Mouse (Mus musculus) T-helper 2 cell (primary cell): ENCODE measurements around the gene Hist1h3a.
"Not testable (repeated sequence)": the region's sequence is repeated elsewhere in the genome, so short reads cannot be mapped to it uniquely, and the experiment has no call there.

Experiments used
- in situ Hi-C: fragments of 300-600 bp; cut with MboI, MseI; formaldehyde crosslinking; loops from one replicate; pipeline ENCODE4 v1.15.1; 2025; ENCODE audit warnings: high pct_unique_total_duplicates

Hist1h3a gene

DNA sequence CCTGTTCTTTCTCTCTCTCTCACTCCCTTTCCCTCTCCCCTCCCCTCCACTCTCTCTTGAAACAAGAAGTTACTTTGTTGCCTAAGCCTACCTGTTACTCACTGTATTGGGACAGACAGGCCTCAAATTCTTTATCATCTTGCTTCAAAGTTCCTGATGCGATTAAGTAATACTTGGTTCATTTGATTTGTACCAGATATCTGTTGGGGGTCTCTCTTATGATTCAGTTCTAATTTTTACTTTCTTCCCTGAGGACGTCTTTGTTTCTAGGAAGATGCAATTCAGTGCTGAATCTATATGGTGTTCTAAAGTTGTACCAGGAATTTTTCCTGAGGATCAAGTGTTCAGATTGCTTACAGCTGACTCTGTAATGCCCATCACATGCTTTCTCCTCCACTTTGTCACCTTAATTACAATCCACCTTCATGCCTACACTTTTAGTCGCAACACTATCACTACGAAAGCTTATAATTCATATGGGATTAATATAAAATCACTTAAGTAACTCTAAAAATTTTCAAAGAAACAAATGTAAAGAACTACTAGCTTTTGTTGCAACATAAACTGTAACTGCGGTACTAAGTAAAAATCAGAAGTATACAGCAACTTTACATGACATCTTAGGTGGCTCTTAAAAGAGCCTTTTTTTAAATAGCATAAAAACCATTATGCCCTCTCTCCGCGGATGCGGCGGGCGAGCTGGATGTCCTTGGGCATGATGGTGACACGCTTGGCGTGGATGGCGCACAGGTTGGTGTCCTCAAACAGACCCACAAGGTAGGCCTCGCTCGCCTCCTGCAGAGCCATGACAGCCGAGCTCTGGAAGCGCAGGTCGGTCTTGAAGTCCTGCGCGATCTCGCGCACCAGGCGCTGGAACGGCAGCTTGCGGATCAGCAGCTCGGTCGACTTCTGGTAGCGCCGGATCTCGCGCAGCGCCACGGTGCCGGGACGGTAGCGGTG is 17.5 kb downstream of the Hist1h3a start:
- in situ Hi-C loops, result no loop called here

DNA sequence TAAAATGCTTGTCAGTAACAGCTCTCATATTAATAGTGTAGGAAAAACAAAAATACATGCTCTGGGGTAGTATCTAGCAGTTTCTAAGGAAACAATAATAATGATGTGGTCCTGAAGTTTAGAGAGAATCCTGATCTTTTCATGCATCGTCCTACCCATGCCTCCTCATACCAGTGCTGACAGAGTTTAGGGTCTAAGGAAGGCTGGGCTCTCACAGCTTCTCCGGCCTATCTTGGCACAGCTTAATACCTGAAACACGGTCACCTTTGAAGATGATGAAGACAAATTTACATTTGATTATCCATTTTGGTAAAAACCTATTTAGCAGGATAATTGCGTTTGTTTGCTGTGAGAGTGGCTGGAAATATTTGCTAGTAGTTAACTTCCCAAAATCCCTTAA is 18.2 kb downstream of the Hist1h3a start:
- in situ Hi-C loops, result no loop called here

DNA sequence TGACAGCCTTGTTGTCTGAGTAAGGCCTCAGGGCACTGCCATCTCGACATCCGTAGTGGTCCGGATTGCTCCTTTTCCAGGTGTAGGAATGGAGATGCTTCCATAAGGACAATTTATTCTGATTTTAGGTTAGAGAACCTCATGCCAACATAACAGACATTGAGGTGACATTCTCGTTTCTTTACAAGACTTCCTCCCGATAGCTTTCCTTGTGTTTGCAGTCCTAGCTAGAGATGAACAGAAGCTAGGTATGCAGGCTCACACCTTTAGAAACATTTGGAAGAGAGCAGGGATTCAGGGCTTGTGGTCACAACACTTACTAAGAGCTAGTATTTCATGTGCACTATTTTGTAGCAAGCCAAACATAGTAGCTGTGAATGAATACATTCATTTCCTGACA is 19.0 kb downstream of the Hist1h3a start:
- in situ Hi-C loops, result no loop called here

DNA sequence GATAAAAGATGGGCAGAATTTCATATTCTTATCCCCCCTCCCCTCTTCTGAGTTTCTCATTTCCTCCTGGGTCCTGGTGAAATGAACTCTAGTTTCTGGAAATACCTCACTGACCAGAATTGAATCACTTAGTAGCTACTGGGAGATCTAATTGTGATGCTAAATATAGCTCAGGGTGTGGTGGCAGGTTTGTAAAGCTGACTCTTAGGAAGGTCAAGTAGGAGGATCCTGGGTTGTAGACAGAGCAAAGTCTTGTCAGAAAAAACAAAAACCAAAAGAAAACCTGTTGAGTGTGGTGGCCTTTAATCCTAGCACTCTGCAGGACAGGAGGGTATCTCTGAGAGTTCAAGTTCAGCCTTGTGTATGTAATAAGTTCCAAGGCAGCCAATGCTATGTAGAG is 20.2 kb downstream of the Hist1h3a start:
- in situ Hi-C loops, result no loop called here

DNA sequence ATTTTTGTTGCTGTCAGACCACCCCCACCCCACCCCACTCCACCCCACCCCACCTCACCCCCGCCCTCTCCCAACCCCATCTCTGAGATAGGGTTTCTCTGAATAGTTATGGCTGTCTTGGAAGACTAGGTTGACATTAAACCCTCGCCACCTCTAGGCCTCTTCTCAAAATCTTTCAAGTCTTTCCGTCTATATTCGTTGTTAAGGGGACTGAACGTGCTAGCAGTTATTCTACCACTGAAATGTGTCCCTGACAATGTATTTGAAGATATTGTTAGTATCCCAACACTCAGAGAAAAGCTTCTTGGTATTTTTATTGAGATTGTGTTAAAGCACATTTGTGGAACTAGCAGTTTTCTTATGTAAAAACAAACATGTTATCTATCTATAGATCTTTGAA is 21.3 kb downstream of the Hist1h3a start:
- in situ Hi-C loops, result no loop called here

DNA sequence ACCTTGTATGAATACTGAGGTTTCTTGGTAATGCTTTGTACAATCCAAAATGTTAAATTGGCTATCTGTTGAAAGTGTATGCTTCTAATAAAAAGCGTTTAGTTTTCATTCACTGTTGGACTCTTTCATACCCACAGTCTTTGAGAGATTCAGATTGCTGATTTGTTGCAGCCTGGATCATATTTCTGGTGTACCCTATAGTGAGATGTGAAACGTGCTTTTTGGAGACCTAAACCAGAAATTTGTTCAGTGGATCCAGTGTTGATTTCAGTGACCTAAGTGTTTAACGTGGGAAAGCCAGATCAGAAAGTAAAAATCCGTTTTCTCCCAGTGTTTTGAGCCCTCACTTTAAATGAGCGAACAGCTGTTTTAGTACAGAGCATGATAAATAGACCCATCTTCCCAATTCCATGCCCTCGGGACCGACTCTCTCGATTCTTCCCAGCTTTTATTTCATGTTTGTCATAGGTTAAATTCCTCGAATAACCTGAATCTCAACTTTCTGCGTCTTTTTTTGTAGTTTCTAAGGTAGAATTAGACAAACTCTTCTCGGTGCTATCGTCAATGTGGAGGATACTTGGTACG is 21.8 kb downstream of the Hist1h3a start:
- in situ Hi-C loops, result no loop called here

DNA sequence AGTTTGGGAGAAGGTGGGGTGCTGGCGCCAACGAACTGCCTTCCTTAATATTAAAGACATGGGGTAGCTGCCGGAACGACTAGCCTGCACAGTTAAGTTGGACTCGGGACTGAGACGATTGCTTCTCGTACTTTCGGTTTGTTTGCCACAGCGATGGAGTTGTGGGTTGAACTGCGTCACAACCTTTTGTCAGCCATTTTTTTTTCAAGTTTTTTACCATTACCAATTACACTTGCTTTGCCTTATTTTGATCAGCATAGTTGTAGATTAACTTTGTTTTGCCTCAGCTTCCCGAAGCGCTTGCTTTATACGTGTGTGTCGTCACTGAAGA is 22.3 kb downstream of the Hist1h3a start:
- in situ Hi-C loops, result no loop called here

DNA sequence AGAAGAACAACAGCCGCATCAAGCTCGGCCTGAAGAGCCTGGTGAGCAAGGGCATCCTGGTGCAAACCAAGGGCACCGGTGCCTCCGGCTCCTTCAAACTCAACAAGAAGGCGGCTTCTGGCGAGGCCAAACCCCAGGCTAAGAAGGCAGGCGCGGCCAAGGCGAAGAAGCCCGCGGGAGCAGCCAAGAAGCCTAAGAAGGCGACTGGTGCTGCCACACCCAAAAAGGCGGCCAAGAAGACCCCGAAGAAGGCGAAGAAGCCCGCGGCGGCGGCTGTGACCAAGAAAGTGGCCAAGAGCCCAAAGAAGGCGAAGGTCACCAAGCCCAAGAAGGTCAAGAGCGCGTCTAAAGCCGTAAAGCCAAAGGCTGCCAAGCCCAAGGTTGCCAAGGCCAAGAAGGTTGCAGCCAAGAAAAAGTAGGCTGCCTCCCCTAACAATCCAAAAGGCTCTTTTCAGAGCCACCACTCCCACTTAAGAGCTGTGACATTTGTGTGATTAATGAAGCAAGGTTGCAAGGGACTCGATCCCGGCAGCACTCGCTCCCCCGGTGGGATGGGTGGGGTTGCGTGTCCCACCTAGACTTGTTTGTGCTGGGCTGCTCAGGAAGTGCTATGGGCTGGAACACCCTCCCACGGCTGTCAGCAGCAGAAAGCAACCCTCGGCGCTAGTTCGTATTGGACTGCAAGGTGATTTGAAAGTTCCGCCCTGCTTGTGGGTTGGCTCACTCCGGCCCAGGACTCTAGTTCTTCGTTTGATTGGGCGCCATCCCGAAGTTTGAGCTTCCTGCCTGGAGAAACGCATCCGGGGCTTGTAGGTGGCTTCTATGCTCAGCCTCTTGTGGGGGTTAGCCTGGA is 22.9 kb downstream of the Hist1h3a start:
- in situ Hi-C loops, result no loop called here

DNA sequence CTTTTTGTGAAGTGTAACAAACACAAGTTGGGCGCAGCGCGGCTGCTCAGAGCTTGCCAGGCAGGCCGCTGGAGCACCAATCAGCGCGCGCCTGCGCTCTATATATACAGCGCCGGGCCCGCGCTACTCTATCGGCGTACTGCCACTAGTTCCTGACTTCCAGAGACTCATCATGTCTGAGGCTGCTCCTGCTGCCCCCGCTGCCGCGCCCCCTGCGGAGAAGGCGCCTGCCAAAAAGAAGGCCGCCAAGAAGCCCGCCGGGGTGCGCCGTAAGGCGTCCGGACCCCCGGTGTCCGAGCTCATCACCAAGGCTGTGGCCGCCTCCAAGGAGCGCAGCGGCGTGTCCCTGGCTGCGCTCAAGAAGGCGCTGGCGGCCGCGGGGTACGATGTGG is 23.5 kb downstream of the Hist1h3a start, which contains the start of gene Hist1h1c:
Gene Hist1h1c (plus strand): TSS at position 132 of the 392 bp plus-strand sequence.
- in situ Hi-C loops, result no loop called here

DNA sequence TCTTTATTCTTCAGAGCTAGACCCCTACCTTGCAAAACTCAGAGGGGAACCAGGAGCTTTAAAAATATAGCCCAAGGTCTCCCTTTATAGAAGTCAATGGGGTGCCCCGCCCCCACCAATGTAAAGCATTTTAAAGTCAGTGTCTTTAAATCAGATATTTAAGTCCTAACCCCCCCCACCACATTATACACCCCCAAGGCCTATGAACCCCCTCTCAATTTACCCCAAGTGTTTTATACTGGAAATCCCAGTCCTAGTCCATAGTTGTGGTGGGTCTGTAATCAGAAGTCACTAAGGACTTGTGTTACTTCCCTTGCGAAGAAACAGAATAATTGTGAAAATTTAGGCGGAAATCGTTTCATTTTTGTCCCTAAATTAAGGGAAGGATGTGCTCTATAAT is 24.1 kb downstream of the Hist1h3a start:
- in situ Hi-C loops, result no loop called here

DNA sequence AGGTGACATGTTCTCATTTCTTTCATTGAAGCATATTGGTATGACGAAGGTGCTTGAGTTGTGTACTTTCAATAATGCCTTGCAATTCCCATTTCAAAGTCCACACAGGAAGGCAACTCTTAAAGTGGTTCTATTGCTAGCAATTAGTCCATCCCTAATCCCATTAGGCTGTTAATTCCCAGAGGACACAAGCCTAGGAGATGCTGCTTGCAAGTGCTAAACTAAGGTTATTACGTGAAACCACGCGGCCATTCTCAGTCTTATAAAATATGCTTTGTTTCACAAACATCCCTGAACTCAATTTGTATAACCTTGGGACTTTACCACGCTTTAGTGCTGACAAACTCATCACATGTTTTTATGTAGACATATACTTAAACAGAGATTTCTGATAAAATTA is 25.1 kb downstream of the Hist1h3a start:
- in situ Hi-C loops, result no loop called here

DNA sequence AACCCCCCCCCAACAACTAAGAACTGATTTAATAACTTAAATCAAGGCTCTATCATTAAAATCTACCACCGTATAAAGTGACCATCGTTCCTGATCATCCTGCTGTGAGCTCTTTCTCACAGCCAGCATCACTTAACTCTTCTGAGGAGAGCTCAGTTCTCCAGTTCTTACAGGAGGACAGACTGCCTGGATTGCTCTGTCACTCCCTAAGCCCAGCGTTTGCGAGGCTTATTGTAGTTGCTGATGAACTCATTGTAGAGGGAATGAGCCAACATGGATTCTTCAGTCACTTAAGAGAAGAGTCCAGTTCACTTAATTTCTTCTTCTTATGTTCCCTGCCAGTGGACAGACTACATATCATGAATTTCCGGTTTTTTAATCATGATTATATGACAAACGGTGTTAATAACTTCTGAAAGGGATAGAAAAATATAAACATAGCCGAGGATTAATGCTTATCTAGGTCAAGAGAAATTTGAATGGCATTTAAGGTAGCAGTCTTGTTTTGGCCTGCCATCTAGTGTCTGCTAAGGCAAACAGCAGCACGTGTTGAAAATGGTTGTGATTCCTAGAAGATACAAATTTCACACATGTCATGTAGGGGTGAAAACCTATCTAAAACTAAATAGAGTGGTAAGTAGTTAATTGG is 29.9 kb downstream of the Hist1h3a start:
- in situ Hi-C loops, result loop anchor here (5.0 kb wide), 1 partner anchor 35 kb away; the partner anchor contains the start of genes Hist1h1t and Hist1h4c

DNA sequence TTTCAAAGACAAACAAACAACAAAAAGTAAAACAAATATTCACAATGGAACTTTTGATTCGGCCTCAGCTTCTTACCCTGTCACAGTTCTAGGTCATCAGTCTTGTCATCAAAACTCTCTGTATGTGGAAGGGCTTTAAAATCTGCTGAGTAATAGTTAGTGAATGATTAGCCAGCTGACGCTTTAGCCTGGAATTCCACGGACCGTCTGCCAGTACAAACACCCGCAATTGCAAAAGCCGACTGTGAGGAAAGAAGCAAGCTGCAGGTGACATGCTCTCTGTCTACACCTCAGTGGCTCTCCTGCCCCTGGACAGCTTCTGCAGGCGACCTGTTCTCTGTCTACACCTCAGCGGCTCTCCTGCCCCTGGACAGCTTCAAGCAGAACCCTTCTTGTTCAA is 31.7 kb downstream of the Hist1h3a start:
- in situ Hi-C loops, result loop anchor here (5.0 kb wide), 1 partner anchor 33 kb away; the partner anchor contains the start of genes Hist1h1t and Hist1h4c

DNA sequence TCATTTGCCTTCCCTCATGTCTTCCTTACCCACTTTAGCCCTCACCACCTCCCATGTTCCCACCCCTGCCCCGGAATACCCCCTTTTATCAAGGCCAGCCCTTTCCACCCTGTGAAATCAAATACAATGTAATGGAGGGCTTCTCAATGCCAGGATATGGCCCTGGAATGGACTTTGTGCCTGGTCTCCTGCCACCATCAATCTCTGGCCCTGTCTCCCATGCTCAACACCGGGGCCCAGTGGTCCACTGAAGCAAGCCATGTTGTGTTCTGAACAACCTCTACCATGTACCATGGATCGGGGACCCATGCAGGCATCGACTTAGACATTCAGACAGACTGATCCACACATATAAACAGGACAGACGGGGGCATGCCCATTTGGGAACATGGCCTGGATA is 32.5 kb downstream of the Hist1h3a start:
- in situ Hi-C loops, result loop anchor here (5.0 kb wide), 1 partner anchor 32 kb away; the partner anchor contains the start of genes Hist1h1t and Hist1h4c

DNA sequence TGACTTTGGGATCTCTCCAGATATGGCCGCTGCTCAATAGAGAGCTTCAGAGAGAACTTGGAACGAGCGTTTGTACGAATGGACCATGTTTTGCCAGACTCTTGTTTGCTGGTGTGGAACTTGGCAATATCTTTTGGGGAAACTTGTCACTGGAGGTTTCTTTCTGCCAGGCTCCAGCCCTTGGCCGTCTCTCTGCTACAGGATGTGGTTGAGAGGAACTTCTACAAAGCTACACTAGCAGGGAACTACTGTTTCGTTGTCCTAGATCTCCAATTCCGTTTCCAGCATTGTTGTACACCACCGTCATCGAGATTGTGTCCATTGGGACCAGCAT is 33.0 kb downstream of the Hist1h3a start:
- in situ Hi-C loops, result no loop called here

DNA sequence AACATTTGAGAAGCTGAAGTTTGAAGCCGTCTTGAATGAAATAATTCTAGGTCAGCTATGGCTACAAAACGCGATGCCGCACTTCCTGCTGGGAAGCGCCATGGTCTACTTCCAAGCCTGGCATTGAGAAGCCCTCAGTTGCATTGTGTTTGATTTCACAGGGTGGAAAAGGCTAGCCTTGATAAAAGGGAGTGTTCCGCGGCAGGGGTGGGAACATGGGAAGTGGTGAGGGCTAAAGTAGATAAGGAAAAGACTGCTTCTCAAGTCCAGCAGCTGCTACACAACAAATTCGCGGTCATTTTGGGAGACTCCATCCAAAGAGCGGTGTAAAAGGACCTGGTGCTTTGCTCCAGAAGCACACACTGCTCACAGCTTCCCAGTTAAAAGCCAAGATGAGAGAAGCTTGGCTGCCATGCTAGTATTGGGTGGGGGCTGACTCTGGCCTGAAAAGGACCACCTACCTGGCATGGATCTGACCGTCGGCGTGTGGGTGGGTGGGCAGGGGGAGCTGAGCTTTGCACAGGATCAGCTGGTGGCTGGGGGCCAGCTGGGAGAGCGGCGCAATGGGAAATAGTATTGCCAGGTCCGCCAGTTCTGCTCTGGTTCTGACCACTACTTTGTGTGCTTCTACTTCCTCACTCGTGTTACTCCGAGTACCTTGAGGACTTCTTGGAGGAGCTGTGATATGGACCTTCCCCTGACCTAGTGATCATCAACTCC is 33.6 kb downstream of the Hist1h3a start:
- in situ Hi-C loops, result no loop called here

DNA sequence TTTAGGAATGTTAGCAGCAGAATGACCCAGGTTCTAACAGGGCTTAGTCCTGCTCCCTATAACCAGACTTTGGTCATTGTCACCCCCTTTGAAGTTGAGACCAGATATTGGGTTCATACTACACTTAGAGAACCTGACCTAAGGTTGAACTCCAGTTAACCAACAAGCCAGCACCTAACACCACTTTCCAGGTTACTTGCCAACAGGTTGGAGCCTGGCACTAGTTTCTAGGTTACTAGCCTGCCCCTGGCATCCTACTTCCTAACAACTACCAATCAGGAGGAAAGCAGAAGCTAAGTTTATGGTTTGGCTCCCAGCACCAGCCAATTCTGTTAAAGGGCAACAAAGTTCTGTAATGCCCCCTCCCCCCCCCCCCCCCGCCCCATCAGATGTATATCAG is 37.0 kb downstream of the Hist1h3a start:
- in situ Hi-C loops, result no loop called here

DNA sequence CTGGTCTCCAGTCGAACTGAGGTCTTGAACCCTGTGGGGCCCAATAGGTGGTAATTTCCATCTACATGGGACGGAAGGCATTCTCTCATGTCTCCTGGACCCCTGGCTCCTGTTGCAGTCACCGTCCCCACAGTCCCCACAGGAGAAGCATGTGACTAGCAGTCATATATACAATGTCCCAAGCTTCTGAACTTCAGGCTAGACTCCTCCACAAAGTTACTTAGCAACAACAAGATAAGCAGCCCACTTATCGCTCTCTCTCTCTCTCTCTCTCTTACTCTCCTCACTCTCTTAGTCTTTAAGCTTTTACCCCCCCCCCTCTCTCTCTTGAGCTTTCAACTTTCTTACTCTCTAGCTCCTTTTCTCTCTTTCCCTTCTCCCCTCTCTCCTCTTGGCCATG is 37.9 kb downstream of the Hist1h3a start:
- in situ Hi-C loops, result no loop called here

DNA sequence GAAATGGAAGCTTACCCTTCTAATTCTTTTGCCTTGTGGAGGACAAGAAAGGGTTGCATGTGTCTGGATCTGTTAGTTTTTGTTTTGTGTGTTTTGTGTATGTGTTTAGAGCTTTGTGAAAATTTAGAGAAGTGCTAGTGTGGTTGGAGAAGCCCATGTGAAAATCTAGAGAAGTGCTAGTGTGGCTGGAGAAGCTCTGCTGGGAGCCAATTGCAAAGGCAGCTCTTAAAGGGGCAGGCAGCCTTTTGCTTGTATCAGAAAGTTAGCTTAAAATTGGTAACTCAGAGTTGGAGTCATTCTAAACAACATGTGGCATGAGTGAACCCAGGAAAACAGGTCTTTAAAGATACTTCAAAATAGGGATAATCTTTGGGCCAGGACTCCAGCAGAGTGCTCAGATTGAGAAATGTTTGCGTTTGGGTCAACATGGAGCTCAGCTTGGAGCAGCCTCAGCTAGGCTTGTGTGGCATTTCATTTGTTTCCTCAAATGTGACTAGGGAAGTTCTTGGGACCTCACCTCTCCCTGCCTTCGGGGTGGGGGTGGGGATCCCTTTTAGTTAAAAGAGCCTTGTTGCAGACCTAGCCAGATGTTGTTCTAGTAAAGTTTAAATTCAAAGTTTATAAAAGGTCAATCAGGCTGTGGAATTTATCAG is 44.5 kb downstream of the Hist1h3a start:
- in situ Hi-C loops, result not testable (repeated sequence)

DNA sequence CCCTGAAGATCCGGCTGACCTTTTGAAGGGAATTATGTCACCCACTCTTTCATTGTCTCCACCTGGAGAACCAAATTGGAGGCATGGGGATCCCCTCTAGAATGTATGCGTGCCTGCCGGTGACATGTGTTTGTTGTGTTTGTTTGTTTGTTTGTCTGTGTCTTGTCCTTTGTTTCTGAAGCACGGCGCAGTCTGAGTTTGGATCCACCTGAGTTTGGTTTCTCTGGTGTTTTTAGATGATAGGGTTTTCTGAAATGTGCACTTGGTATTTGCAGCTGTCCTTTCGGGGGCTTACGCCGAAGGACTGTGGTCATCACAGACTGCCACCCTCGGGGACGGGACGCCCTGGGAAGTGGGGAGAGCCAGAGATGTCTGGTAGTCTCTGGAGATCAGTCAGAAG is 45.0 kb downstream of the Hist1h3a start:
- in situ Hi-C loops, result no loop called here
